Mouse (Mus musculus): Measurements from ENCODE around the gene Trim14.
"Not testable (repeated sequence)": the region's sequence is repeated elsewhere in the genome, so short reads cannot be mapped to it uniquely, and the experiment has no call there.

The Trim14 gene

GRCm38 (mm10) chr4:46535840-46536361 lies at the start of gene Trim14:
Gene Trim14, minus strand, starts transcription at chr4:46536141.
- no peak for DNase-seq (ENCODE audit: low read depth)

DNA sequence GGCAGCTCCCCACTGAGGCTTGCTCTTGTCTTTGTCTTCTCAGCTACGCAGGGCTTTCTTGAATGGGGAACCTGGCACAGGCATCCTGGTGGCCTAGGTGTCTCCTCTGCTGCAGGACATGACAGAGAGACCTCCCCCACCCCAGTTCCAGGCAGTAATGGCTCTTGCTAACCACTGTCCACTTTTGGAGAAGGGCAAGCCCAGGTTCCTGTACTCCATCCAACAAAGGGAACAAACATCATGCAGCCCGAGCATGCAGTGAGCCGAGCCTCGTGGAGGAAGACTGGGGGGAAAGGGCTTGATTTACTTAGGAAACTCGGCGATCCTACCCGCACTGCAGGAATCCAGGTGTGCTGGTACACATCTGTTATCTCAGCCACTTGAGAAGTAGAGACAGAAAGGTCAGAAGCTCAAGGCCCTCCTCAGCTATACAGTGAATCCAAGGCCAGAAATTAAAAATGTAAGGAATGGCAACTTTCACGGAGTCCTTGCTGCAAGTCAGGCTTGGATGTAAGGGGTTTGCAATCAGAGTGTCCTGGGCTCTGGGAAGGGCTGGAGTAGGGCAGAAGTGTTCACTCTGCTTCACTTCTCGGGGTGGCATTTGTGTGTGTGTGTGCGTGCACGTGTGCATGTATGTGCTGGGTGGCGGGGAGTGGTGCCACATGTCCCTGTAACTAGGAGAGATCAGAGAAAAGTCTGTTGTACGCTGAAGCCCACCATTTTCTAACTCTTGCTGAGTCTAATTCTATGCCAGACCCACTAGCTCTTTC lies 49.3 kb upstream of the Trim14 start:
- DNase-seq (ENCODE audit: low read depth): no peak

- DNase-seq (ENCODE audit: low read depth): not testable (repeated sequence)
Measured at GRCm38 (mm10) chr4:46584536-46584935, 48.6 kb upstream of the Trim14 start.

GRCm38 (mm10) chr4:46584084-46584483 lies 48.1 kb upstream of the Trim14 start:
- not testable (repeated sequence) for DNase-seq (ENCODE audit: low read depth)

- not testable (repeated sequence) for DNase-seq (ENCODE audit: low read depth)
Measured at GRCm38 (mm10) chr4:46582024-46582423, 46.1 kb upstream of the Trim14 start.

- not testable (repeated sequence) for DNase-seq (ENCODE audit: low read depth)
Measured at GRCm38 (mm10) chr4:46581577-46581976, 45.6 kb upstream of the Trim14 start.

GRCm38 (mm10) chr4:46580799-46581243 lies 44.9 kb upstream of the Trim14 start:
- DNase-seq (ENCODE audit: low read depth): not testable (repeated sequence)

DNA sequence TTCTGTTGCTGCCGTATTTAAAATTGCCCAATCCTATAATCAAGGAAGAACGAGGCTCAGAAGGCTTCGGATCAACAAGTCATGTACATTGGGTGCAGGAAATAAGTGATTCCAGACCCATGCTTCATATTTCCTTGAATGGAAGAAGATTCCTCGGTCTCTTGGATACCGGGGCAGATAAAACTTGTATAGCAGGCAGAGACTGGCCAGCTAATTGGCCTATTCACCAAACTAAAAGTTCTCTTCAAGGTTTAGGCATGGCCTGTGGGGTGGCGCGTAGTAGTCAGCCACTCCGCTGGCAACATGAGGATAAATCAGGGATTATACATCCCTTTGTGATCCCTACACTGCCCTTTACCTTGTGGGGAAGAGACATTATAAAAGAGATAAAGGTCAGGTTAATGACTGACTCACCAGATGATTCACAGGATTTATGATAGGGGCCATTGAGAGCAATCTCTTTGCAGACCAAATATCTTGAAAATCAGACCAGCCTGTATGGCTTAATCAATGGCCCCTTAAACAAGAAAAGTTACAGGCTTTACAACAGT lies 42.9 kb upstream of the Trim14 start:
- not testable (repeated sequence) for DNase-seq (ENCODE audit: low read depth)

- DNase-seq (ENCODE audit: low read depth): no peak
Measured at GRCm38 (mm10) chr4:46578228-46578627, 42.3 kb upstream of the Trim14 start.

DNA sequence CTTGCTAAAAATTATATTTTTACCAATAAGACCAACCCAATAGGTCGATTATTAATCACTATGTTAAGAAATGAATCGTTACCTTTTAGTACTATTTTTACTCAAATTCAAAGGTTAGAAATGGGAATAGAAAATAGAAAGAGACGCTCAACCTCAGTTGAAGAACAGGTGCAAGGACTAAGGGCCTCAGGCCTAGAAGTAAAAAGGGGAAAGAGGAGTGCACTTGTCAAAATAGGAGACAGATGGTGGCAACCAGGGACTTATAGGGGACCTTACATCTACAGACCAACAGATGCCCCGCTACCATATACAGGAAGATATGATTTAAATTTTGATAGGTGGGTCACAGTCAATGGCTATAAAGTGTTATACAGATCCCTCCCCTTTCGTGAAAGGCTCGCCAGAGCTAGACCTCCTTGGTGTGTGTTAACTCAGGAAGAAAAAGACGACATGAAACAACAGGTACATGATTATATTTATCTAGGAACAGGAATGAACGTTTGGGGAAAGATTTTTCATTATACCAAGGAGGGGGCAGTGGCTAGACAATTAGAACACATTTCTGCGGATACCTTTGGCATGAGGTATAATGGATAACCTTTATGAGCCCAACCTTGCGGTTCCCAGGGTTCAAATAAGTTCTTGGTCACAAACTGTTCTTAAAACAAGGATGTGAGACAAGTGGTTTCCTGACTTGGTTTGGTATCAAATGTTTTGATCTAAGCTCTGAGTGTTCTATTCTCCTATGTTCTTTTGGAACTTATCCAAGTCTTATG lies 39.8 kb upstream of the Trim14 start:
- not testable (repeated sequence) for DNase-seq (ENCODE audit: low read depth)

- no peak for DNase-seq (ENCODE audit: low read depth)
Measured at GRCm38 (mm10) chr4:46574841-46575240, 38.9 kb upstream of the Trim14 start.

GRCm38 (mm10) chr4:46574024-46574753 lies 38.2 kb upstream of the Trim14 start:
- no peak for DNase-seq (ENCODE audit: low read depth)

DNA sequence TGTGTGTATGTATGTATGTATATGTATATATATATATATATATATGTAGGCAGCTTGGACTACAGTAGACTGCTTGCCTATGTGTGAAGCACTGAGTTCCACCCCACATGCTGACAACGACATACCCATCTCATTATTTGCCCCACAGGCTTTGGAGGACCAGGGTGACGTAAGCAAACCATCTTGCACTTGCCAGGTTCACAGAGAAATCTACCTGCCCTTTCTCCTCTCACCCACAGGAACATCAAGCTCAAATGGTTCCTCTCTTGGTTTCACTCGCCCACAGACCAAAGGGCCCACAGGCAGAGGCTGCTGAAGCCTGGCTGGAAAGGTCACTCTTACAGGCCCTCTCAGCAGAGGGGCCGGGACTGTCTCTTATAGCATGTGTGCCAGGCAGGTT lies 36.7 kb upstream of the Trim14 start:
- DNase-seq (ENCODE audit: low read depth): no peak

DNA sequence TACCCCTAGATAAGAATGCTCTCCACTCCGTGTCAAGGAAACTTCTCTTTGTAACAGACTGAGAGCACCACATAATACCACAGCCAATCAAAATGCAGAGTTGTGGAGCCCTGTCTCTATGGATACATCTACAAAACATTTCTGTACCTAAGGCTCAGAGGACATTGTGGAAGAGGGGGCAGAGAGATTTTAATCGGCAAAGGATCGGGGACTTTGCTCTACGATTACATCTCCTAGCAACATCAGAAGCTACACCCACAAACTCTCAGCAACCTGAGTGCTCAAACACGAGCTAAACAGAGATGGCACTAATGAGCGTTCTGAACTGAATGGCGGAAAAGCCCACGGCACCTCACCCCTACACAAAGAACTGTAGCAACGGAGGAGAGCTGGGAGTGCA lies 35.8 kb upstream of the Trim14 start:
- DNase-seq (ENCODE audit: low read depth): no peak

DNA sequence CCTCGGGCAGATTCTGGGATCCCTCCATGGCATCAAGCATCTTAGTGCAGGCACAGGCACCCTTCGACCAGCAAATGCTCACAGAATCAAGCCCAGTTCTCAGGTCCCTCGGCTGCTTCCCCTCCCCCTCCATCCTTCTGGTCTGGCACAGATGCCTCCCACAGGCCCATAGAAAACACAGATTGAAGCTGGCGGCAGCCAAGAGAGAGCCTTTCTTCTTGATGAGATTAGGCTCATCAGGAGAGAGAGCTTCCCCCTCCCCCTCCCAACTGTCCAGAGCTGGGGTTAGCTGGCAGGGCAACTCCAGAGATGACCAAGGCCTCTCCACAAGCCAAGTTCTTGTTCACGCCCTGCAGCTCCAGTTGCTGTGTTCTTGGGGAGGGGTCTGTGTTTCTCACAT lies 33.7 kb upstream of the Trim14 start:
- DNase-seq (ENCODE audit: low read depth): no peak

DNA sequence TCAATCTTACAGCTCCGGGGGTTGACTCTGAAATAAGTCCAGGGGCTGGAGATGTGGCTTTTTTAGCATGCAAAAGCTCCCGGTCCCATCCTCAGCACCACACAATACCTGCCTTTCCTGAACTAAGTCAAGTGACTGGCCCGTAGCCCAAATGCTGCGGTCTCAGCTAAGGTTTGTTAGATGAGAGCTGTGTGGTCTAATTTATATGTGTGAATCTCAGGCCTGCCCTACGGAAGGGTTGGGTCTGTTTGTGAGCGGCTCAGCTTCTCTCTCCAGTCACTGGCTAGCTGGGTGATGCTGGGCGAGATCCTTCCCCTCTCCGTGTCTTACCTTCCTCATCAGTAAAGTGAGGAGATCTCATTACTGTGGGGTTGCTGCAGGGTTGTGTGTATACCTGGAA lies 32.2 kb upstream of the Trim14 start:
- no peak for DNase-seq (ENCODE audit: low read depth)

DNA sequence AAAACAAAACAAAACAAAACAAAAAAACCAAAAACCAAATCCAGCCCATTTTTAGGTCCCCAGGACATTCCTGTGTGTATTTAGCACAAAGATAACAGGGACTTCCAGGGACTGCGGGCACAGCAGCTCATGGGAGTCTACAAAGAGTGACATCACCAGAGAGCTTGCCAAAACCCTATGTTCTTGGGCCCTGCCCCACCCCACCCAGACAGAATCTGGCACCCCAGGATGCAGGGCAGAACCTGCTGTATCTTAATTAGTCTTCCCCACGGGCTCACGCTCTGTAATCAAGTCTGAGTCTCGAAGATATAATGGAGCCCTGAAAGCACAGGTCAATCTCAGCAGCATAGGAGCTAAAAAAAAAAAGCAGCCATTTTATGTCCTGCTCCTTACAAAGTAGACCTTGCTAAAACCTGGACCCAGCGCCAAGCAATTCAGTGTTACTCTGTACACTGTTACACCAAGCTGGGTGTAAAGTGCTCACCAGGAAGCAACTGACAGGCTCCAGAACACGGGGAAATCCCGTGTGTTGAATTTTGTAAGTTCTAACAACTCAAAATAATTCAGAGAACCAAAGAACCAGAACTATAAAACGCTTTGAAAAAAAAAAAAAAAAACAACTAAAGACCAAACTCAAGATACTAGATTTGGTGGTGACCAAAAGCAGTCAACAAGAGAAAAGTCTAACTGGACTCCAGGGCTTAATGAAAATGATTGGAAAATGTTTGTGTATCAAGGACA lies 31.2 kb upstream of the Trim14 start:
- no peak for DNase-seq (ENCODE audit: low read depth)

- DNase-seq (ENCODE audit: low read depth): no peak
Measured at GRCm38 (mm10) chr4:46565393-46565955, 29.5 kb upstream of the Trim14 start.

DNA sequence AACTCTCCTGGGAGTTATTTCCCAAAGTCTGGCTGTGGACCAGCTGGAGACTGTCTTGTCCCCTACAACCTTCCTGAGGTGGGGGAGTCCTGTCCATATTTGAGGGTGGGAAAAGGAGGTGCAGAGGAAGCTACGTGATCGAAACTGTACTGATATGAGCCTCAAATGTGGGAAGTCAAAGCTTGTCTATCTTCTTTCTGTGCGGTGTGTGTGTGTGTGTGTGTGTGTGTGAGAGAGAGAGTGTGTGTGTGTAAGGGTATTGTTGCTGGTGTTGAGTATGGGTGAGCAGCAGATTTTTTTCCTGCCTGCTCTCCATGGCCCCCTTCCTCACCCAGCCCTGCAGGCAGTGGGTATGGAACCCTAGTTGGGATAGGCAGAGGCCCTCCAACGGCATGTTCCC lies 28.3 kb upstream of the Trim14 start:
- no peak for DNase-seq (ENCODE audit: low read depth)

GRCm38 (mm10) chr4:46563847-46564246 lies 27.9 kb upstream of the Trim14 start:
- no peak for DNase-seq (ENCODE audit: low read depth)

DNA sequence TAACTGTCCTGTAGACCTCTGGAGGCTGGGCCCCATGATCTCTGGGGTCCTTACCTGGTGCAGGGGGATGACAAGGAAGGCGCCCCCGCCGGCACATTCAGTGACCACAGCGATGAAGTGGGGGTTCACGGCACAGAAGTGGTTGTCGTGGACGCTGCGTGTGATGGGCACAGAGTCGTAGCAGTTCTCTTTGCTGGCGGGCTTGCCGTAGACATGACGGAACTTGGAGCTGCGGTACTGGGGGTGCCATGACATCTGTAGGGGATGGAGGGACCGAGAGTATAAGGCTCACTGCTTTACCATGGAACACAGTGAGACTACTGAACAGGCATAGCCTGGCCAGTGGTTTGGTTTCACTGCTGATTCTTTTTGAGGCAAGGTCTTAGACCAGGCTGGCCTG lies 26.9 kb upstream of the Trim14 start:
- no peak for DNase-seq (ENCODE audit: low read depth)

Measured in fibroblast of lung, adult 2 months (primary cell).